Comparison of ENCODE assay signal across 11 mouse cellular contexts in genomic region chr6:6859950-6860410, GRCm38 (mm10). TPM values are rescaled to one million over a fixed set of nuclear protein-coding genes. Genes with fewer than 3 reads are reported as not detected.
DNase-seq lines count a peak whose midpoint lies in the region; ATAC-seq and TF ChIP-seq lines count a peak whose summit lies in the region.
"Had no signal": no experiment of that assay in that cellular context is flagged by ENCODE, and none has a peak within 500 bp of the region (broad histone marks: within the 10 kb centered on the region; RNA-seq: fewer than 3 reads in every experiment).

No protein-coding gene starts in this region.

- no peak for DNase-seq in hindbrain, embryonic 10.5 days (ENCODE audit: low spot score)
- DNase-seq in CH12.LX (ENCODE audit: extremely low read depth): no peak
- peak; percentile 63 for DNase-seq in limb, embryonic 10.5 days (ENCODE audit: low spot score)
- DNase-seq in spleen, postnatal 36 days (ENCODE audit: low spot score in 2 of 2): no peak
- DNase-seq in kidney, adult 9 months: no peak
- DNase-seq in adrenal gland, adult 18-20 months (ENCODE audit: low spot score in 2 of 2): no peak
- DNase-seq: adrenal gland, postnatal 36 days had no signal

- TF ChIP-seq POLR2A in CH12.LX (IDR thresholded peaks at IDR 0.05; ENCODE audit: low read depth, low read length): no peak

- H3K4me2 ChIP-seq in hindbrain, embryonic 16.5 days (ENCODE audit: low read length): no peak overlapping the region
- peak overlapping the region; percentile 93 for H3K4me2 ChIP-seq in CH12.LX (ENCODE audit: insufficient read depth, low read depth, poor library complexity, severe bottlenecking)
- H3K4me2 ChIP-seq in embryonic facial prominence, embryonic 13.5 days: peak overlapping the region; percentile 56
- H3K4me2 ChIP-seq: stomach, embryonic 15.5 days had no signal

- TF ChIP-seq RAD21 in CH12.LX (IDR thresholded peaks at IDR 0.05; ENCODE audit: low read depth, low read length): no peak

- H3K4me3 ChIP-seq in hindbrain, embryonic 10.5 days: peak overlapping the region; percentile 27; the same call in 1 of the 2 replicates
- H3K4me3 ChIP-seq in hindbrain, embryonic 16.5 days (ENCODE audit: low read length): no peak overlapping the region; the same call in 1 of the 2 replicates
- H3K4me3 ChIP-seq in CH12.LX (replicated peaks in 1 of 3; ENCODE audit: low read depth in 2 of 3, low read length in 2 of 3, poor library complexity in 1 of 3): peak overlapping the region in 2 of 3 experiments; percentile 43
- peak overlapping the region; percentile 38 for H3K4me3 ChIP-seq in embryonic facial prominence, embryonic 13.5 days
- H3K4me3 ChIP-seq in limb, embryonic 10.5 days: peak overlapping the region; percentile 21; the same call in 1 of the 2 replicates
- H3K4me3 ChIP-seq: stomach, embryonic 15.5 days had no signal

- H3K27ac ChIP-seq in hindbrain, embryonic 10.5 days: no peak overlapping the region
- no peak overlapping the region for H3K27ac ChIP-seq in hindbrain, embryonic 16.5 days (ENCODE audit: low read depth, low read length)
- H3K27ac ChIP-seq in CH12.LX (ENCODE audit: insufficient read depth, low read depth): no peak overlapping the region
- H3K27ac ChIP-seq in embryonic facial prominence, embryonic 13.5 days: peak overlapping the region; percentile 77
- no peak overlapping the region for H3K27ac ChIP-seq in limb, embryonic 10.5 days
- H3K27ac ChIP-seq: stomach, embryonic 15.5 days had no signal

- peak; percentile 21; the same call in 1 of the 2 replicates for TF ChIP-seq EP300 in CH12.LX (IDR thresholded peaks at IDR 0.05; ENCODE audit: low read length)

- ATAC-seq in hindbrain, embryonic 16.5 days: no peak
- no peak for ATAC-seq in embryonic facial prominence, embryonic 13.5 days (ENCODE audit: insufficient number of reproducible peaks, insufficient read depth, low FRiP score, low TSS enrichment, low read depth)

- no peak for TF ChIP-seq CTCF in CH12.LX (conservative IDR thresholded peaks at IDR 0.05 in 1 of 2, IDR thresholded peaks at IDR 0.05 in 1 of 2; ENCODE audit: low read depth in 2 of 2, low read length in 2 of 2)

- in situ Hi-C loops in CH12.LX (cut with MboI; ENCODE audit: low pct_ligation_motif_present, low pct_unique_long_range_greater_than_20kb, low sequenced_read_pairs): no loop called here

- peaks cover 100% of the 10 kb centered on the region for H3K27me3 ChIP-seq in hindbrain, embryonic 10.5 days (ENCODE audit: insufficient read depth, poor library complexity, severe bottlenecking)
- H3K27me3 ChIP-seq in hindbrain, embryonic 16.5 days (replicated peaks; ENCODE audit: control insufficient read depth, insufficient read depth, low read length): peaks cover 60% of the 10 kb centered on the region
- H3K27me3 ChIP-seq in CH12.LX (replicated peaks): peaks cover 3% of the 10 kb centered on the region
- peaks cover 94% of the 10 kb centered on the region for H3K27me3 ChIP-seq in embryonic facial prominence, embryonic 13.5 days
- H3K27me3 ChIP-seq in limb, embryonic 10.5 days (ENCODE audit: low read depth, poor library complexity, severe bottlenecking): peaks cover 99% of the 10 kb centered on the region

- dilution Hi-C loops in CH12.LX (cut with MboI; ENCODE audit: extremely low pct_ligation_motif_present, extremely low pct_unique_long_range_greater_than_20kb, low sequenced_read_pairs): no loop called here

- peaks cover 30% of the 10 kb centered on the region for H3K4me1 ChIP-seq in hindbrain, embryonic 10.5 days (replicated peaks)
- peaks cover 14% of the 10 kb centered on the region for H3K4me1 ChIP-seq in hindbrain, embryonic 16.5 days (ENCODE audit: control insufficient read depth, insufficient read depth, low read depth, low read length)
- H3K4me1 ChIP-seq in CH12.LX (ENCODE audit: control insufficient read depth in 1 of 2, insufficient read depth in 2 of 2): peaks cover 0 to 24% of the 10 kb centered on the region in 2 experiments; a peak in 2 of 4 replicates
- peaks cover 60% of the 10 kb centered on the region for H3K4me1 ChIP-seq in embryonic facial prominence, embryonic 13.5 days
- peaks cover 59% of the 10 kb centered on the region for H3K4me1 ChIP-seq in limb, embryonic 10.5 days

- 0 out of 2 replicates have a peak, but pooled peaks cover 2% of the 10 kb centered on the region for H3K9me3 ChIP-seq in hindbrain, embryonic 10.5 days
- no peaks in the 10 kb centered on the region for H3K9me3 ChIP-seq in hindbrain, embryonic 16.5 days (ENCODE audit: control insufficient read depth, low read length)
- peaks cover 9% of the 10 kb centered on the region for H3K9me3 ChIP-seq in CH12.LX (replicated peaks; ENCODE audit: low read length)
- no peaks in the 10 kb centered on the region for H3K9me3 ChIP-seq in embryonic facial prominence, embryonic 13.5 days
- no peaks in the 10 kb centered on the region for H3K9me3 ChIP-seq in limb, embryonic 10.5 days (replicated peaks)
- H3K9me3 ChIP-seq: stomach, embryonic 15.5 days had no signal

- no peaks in the 10 kb centered on the region for H3K36me3 ChIP-seq in hindbrain, embryonic 10.5 days
- H3K36me3 ChIP-seq in hindbrain, embryonic 16.5 days (ENCODE audit: control insufficient read depth, insufficient read depth, low read length): no peaks in the 10 kb centered on the region
- no peaks in the 10 kb centered on the region for H3K36me3 ChIP-seq in CH12.LX (replicated peaks in 1 of 2; ENCODE audit: control insufficient read depth in 1 of 2, insufficient read depth in 1 of 2, low read length in 1 of 2)
- H3K36me3 ChIP-seq in embryonic facial prominence, embryonic 13.5 days: no peaks in the 10 kb centered on the region
- no peaks in the 10 kb centered on the region for H3K36me3 ChIP-seq in limb, embryonic 10.5 days
- H3K36me3 ChIP-seq: stomach, embryonic 15.5 days had no signal

- H3K9ac ChIP-seq in hindbrain, embryonic 16.5 days (ENCODE audit: low read depth, low read length): no peak overlapping the region
- no peak overlapping the region for H3K9ac ChIP-seq in CH12.LX (ENCODE audit: insufficient read depth, low read depth)
- peak overlapping the region; percentile 68 for H3K9ac ChIP-seq in embryonic facial prominence, embryonic 13.5 days
- H3K9ac ChIP-seq: stomach, embryonic 15.5 days had no signal

- no peaks in the 10 kb centered on the region for H3K79me2 ChIP-seq in CH12.LX (replicated peaks; ENCODE audit: control insufficient read depth, extremely low read depth, insufficient read depth, poor library complexity, severe bottlenecking)

- WGBS in hindbrain, embryonic 10.5 days: under 1% methylated on average over 21 of the region's 21 CpGs
- under 1% methylated on average over 21 of the region's 21 CpGs for WGBS in hindbrain, embryonic 16.5 days
- WGBS in embryonic facial prominence, embryonic 13.5 days: 1% methylated on average over 21 of the region's 21 CpGs
- under 1% methylated on average over 21 of the region's 21 CpGs for WGBS in limb, embryonic 10.5 days

TF ChIP-seq in CH12.LX, 34 proteins besides CTCF, POLR2A, EP300 and RAD21:
- TF ChIP-seq E2F4 (IDR thresholded peaks at IDR 0.05; ENCODE audit: insufficient replicate concordance, low read depth, low read length) (no peak), IRF4 (IDR thresholded peaks at IDR 0.05; ENCODE audit: low read depth, low read length) (no peak), NRF1 (IDR thresholded peaks at IDR 0.05; ENCODE audit: low read depth, low read length) (no peak), BHLHE40 (IDR thresholded peaks at IDR 0.05; ENCODE audit: low read depth, low read length) (no peak)

RNA-seq across cellular contexts. Expression of gene Dlx6, which starts 3.2 kb away (rescaled TPM):
- polyA plus RNA-seq in hindbrain, embryonic 10.5 days (2016; fragmentation: Nextera tagmentation; extraction: Ambion mirVana): 0.47 and 1.0 TPM in 2 replicates
- polyA plus RNA-seq in hindbrain, embryonic 16.5 days (2015; fragmentation: Nextera tagmentation; extraction: Ambion mirVana): 0.45 TPM in 1 of 2 replicates, not detected in the other
- total RNA-seq in CH12.LX (2012; rRNA removed): not detected in 2 replicates
- not detected in 2 replicates for total RNA-seq in CH12.LX (2014; rRNA removed)
- not detected in 2 replicates for polyA plus RNA-seq in CH12.LX (2012; ENCODE audit: insufficient read length, low read depth)
- 4.6 and 5.1 TPM in 2 replicates for polyA plus RNA-seq in embryonic facial prominence, embryonic 13.5 days (2015; fragmentation: Nextera tagmentation; extraction: Ambion mirVana)
- polyA plus RNA-seq in limb, embryonic 10.5 days (2016; fragmentation: Nextera tagmentation; extraction: Ambion mirVana): 0.41 and 0.60 TPM in 2 replicates
- not detected for total RNA-seq in adrenal gland, adult 18-20 months (2021)
- total RNA-seq: adrenal gland, postnatal 36 days; ES-E14 had no signal

RNA-seq across cellular contexts. Expression of gene Dlx5, which starts 21.9 kb away (rescaled TPM):
- 3.4 and 14.5 TPM in 2 replicates for polyA plus RNA-seq in hindbrain, embryonic 10.5 days (2016; fragmentation: Nextera tagmentation; extraction: Ambion mirVana)
- polyA plus RNA-seq in hindbrain, embryonic 16.5 days (2015; fragmentation: Nextera tagmentation; extraction: Ambion mirVana): 3.7 TPM in 1 of 2 replicates, not detected in the other
- total RNA-seq in CH12.LX (2012; rRNA removed) (not detected in 2 replicates), CH12.LX (2014; rRNA removed) (not detected in 2 replicates)
- not detected in 2 replicates for polyA plus RNA-seq in CH12.LX (2012; ENCODE audit: insufficient read length, low read depth)
- 44.3 and 54.9 TPM in 2 replicates for polyA plus RNA-seq in embryonic facial prominence, embryonic 13.5 days (2015; fragmentation: Nextera tagmentation; extraction: Ambion mirVana)
- 9.3 and 10.8 TPM in 2 replicates for polyA plus RNA-seq in limb, embryonic 10.5 days (2016; fragmentation: Nextera tagmentation; extraction: Ambion mirVana)
- under 1 TPM in 1 of 2 experiments, not detected in 1; 0.40 TPM for total RNA-seq in adrenal gland, adult 18-20 months (2021)
- total RNA-seq: ES-E14 had no signal
